Mouse (Mus musculus) small intestine, adult 2 months (tissue): ENCODE results near the gene Rnase10.

Source experiments
- CTCF ChIP-seq: fragments of 200-500 bp; IDR thresholded peaks from 2 replicates; pipeline ENCODE4 v1.5.1; 2012; ENCODE audit warnings: low read depth, mild to moderate bottlenecking, control low read depth, inconsistent platforms, low read length, moderate library complexity, mixed read lengths; ENCODE audit not compliant: insufficient replicate concordance, insufficient read length; ENCODE audit errors: extremely low read depth
- POLR2A ChIP-seq: fragments of 200-500 bp; IDR thresholded peaks from 2 replicates; pipeline ENCODE4 v1.6.1; 2012; ENCODE audit warnings: low read depth, mild to moderate bottlenecking, control low read depth, inconsistent platforms, low read length, moderate library complexity

DNA sequence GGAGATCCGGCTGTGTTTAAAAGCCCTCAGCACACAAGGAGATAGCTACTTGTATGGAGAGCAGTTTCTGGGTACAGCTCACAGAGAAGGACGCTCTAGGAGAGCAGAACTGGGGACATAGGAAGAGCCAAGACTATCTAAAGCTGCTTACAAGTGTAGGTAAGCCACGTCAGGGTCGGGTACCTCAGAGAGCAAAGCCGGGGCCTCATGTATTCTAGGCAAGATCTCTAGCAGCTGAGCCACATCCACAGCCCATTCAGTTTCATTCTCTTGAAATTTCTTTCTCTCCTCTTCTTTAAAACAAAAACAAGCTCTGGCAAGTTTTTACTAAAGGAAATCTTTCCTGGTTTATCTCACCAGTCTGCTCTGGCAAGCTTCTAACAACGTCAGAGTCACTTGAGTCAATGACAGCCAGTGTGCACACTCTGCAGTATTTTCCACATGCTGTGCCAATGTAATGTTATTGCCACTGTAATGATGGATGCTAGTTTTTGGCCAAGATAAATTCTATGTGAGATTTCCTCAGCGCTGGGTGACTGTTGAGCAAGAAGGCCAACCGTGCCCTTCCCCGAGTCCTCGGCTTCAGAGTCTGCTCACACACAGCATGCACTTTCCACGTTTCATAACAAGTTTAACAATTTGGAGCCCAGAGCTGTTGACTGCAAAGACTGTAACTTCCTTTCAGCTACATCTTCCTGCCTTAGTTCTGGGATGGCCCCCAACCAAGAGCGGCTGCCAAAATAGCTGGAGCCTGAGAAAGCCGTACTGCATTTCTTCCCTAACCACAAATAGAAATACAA lies 563 bp downstream of the Rnase10 start:
- no peak for TF ChIP-seq CTCF
- no peak for TF ChIP-seq POLR2A
